Mouse (Mus musculus) bone marrow, adult 2 months (tissue): ENCODE results near the gene Atp8b4.

Experiments used
- CTCF ChIP-seq: fragments of 200-500 bp; IDR thresholded peaks from 2 replicates; pipeline ENCODE4 v1.5.1; 2011; ENCODE audit warnings: low read length, control low read depth; ENCODE audit not compliant: control insufficient read depth, insufficient read depth
- POLR2A ChIP-seq: fragments of 200-500 bp; IDR thresholded peaks from 2 replicates; pipeline ENCODE4 v1.6.1; 2011; ENCODE audit warnings: low read depth, mild to moderate bottlenecking, control low read depth, low read length, borderline replicate concordance; ENCODE audit not compliant: control insufficient read depth

GRCm38 (mm10) chr2:126507477-126507876, 7.0 kb upstream of the Atp8b4 start:
- TF ChIP-seq POLR2A = no peak
- TF ChIP-seq CTCF = no peak
